Mouse (Mus musculus): ENCODE results near the gene Stil.

DNA sequence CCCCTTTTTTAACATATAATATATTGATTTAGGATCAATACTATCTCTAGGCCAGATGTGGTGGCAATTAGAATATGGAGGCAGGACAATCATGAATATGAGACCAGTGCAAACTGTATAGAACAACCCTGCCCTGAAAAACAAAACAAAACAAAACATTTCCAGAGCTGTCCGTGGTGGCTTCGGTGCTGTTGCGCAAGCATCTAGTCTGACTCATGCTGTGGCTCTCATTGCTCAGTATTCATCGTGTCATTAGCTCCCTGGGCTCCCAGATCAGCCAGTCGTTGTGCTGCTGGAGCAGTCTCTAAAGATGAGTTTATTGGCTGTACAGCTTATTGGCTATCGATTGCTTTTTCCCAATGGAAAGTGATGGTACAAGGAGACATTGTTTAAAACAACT, 35.1 kb downstream of the Stil start:
- TF ChIP-seq POLR2A (IDR thresholded peaks at IDR 0.05; ENCODE audit: control insufficient read depth, extremely low read depth, insufficient read depth, low read length, poor library complexity) (no peak), CTCF (IDR thresholded peaks at IDR 0.05; ENCODE audit: borderline replicate concordance, control insufficient read depth, extremely low read depth, insufficient read depth, low read length, poor library complexity) (no peak)

All from thymus, adult 2 months (tissue).